Comparison of ENCODE assay signal across 8 mouse cellular contexts in the genomic region with DNA sequence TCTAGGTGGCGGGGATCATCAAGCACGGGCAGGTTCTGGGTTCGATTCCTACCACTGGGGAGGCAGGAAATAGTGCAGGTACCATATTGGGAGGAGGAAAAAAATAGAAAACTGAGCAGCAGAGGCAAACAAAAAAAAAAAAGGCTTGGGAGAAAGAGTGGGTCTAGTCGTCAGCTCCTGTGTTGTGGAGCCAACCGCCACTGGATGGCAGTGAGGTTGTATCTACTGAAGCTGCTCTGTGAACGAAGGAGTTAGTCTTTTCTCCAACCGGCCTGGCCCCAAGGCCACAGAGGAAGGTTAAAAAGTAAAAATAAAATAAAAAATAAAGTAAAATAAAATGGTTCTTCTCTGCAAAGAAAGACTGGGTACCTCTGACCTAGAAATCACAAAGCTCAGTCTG. TPM values are rescaled to one million over a fixed set of nuclear protein-coding genes. Genes with fewer than 3 reads are reported as not detected.
A peak's percentile ranks its signal among the peaks of the same experiment; 100 is the strongest.
DNase-seq lines count a peak whose midpoint lies in the region; ATAC-seq and TF ChIP-seq lines count a peak whose summit lies in the region.

No protein-coding gene starts in this region.

- ATAC-seq in heart, postnatal 0 days (ENCODE audit: insufficient read depth, low read depth), result peak; percentile 63; the same call in 1 of the 2 replicates
- no peak for ATAC-seq in embryonic facial prominence, embryonic 13.5 days (ENCODE audit: insufficient number of reproducible peaks, insufficient read depth, low FRiP score, low TSS enrichment, low read depth)
- ATAC-seq in liver, embryonic 14.5 days (ENCODE audit: insufficient read depth), result no peak

- no peaks in the 10 kb centered on the region for H3K36me3 ChIP-seq in heart, postnatal 0 days (replicated peaks; ENCODE audit: control insufficient read depth, insufficient read depth, low read length)
- H3K36me3 ChIP-seq in embryonic facial prominence, embryonic 13.5 days, result no peaks in the 10 kb centered on the region
- no peaks in the 10 kb centered on the region for H3K36me3 ChIP-seq in liver, embryonic 14.5 days (replicated peaks; ENCODE audit: control insufficient read depth, insufficient read depth, low read depth)

- H3K27me3 ChIP-seq in heart, postnatal 0 days (ENCODE audit: control insufficient read depth, insufficient read depth, low read length), result no peaks in the 10 kb centered on the region
- H3K27me3 ChIP-seq in embryonic facial prominence, embryonic 13.5 days, result no peaks in the 10 kb centered on the region
- no peaks in the 10 kb centered on the region for H3K27me3 ChIP-seq in liver, embryonic 14.5 days (ENCODE audit: control insufficient read depth, insufficient read depth, low read length)

- peak; percentile 63 for DNase-seq in heart, postnatal 0 days (ENCODE audit: low spot score)
- DNase-seq in heart, adult 8-10 months (ENCODE audit: low spot score), result no peak
- DNase-seq in right cerebral cortex, adult 18-20 months, result peak; percentile 45
- no peak for DNase-seq in right cerebral cortex, postnatal 25 days
- DNase-seq in liver, embryonic 14.5 days (ENCODE audit: low read depth in 3 of 3, low spot score in 3 of 3), result no peak
- DNase-seq in c-Kit-positive CD71-positive TER-119-positive erythroid progenitor cells, embryonic 14.5 days (ENCODE audit: low spot score), result no peak
- DNase-seq in gastrocnemius, postnatal 10 days, result no peak

- peak; percentile 64 for TF ChIP-seq CTCF in heart, postnatal 0 days (IDR thresholded peaks at IDR 0.05; ENCODE audit: low read depth)
- peak; percentile 46 for TF ChIP-seq CTCF in liver, embryonic 14.5 days (IDR thresholded peaks at IDR 0.05; ENCODE audit: low read depth)

- H3K27ac ChIP-seq in heart, postnatal 0 days (ENCODE audit: low read depth), result peak overlapping the region; percentile 6; the same call in 1 of the 2 replicates
- H3K27ac ChIP-seq in embryonic facial prominence, embryonic 13.5 days, result peak overlapping the region; percentile 73; the same call in 1 of the 2 replicates
- H3K27ac ChIP-seq in liver, embryonic 14.5 days, result no peak overlapping the region

- H3K4me3 ChIP-seq in heart, postnatal 0 days (ENCODE audit: low read depth, low read length), result no peak overlapping the region
- no peak overlapping the region for H3K4me3 ChIP-seq in embryonic facial prominence, embryonic 13.5 days
- no peak overlapping the region for H3K4me3 ChIP-seq in liver, embryonic 14.5 days (ENCODE audit: insufficient read depth in 1 of 2, low read depth in 2 of 2, low read length in 2 of 2)

- H3K4me1 ChIP-seq in heart, postnatal 0 days (ENCODE audit: control insufficient read depth, insufficient read depth), result peaks cover 34% of the 10 kb centered on the region
- peaks cover 48% of the 10 kb centered on the region for H3K4me1 ChIP-seq in embryonic facial prominence, embryonic 13.5 days
- H3K4me1 ChIP-seq in liver, embryonic 14.5 days (replicated peaks; ENCODE audit: control insufficient read depth in 2 of 2, insufficient read depth in 2 of 2, low read length in 1 of 2), result peaks cover 0 to 15% of the 10 kb centered on the region in 2 experiments; a peak in 3 of 4 replicates

- no peak for TF ChIP-seq EP300 in heart, postnatal 0 days (IDR thresholded peaks at IDR 0.05; ENCODE audit: low read depth)
- TF ChIP-seq EP300 in liver, embryonic 14.5 days (IDR thresholded peaks at IDR 0.05; ENCODE audit: low read depth), result no peak

- H3K4me2 ChIP-seq in heart, postnatal 0 days (ENCODE audit: low read depth, low read length), result no peak overlapping the region
- no peak overlapping the region for H3K4me2 ChIP-seq in embryonic facial prominence, embryonic 13.5 days
- no peak overlapping the region for H3K4me2 ChIP-seq in liver, embryonic 14.5 days (ENCODE audit: low read depth)

- no peaks in the 10 kb centered on the region for H3K9me3 ChIP-seq in heart, postnatal 0 days (replicated peaks; ENCODE audit: control insufficient read depth, low read length)
- H3K9me3 ChIP-seq in embryonic facial prominence, embryonic 13.5 days, result no peaks in the 10 kb centered on the region
- H3K9me3 ChIP-seq in liver, embryonic 14.5 days (ENCODE audit: control insufficient read depth, low read length), result no peaks in the 10 kb centered on the region

- H3K9ac ChIP-seq in heart, postnatal 0 days (replicated peaks; ENCODE audit: low read depth, low read length), result no peak overlapping the region
- H3K9ac ChIP-seq in embryonic facial prominence, embryonic 13.5 days, result no peak overlapping the region
- no peak overlapping the region for H3K9ac ChIP-seq in liver, embryonic 14.5 days (replicated peaks)

- 60% methylated on average over 7 of the region's 7 CpGs for WGBS in heart, postnatal 0 days
- 54% methylated on average over 7 of the region's 7 CpGs for WGBS in embryonic facial prominence, embryonic 13.5 days
- 66% methylated on average over 7 of the region's 7 CpGs for WGBS in liver, embryonic 14.5 days (ENCODE audit: insufficient replicate concordance)

RNA-seq across cellular contexts. Expression of a gene that starts 39.2 kb away (rescaled TPM):
- 31.6 and 33.8 TPM in 2 replicates for total RNA-seq in heart, postnatal 0 days (2014; rRNA removed; ENCODE audit: low replicate concordance)
- 13.6 and 16.3 TPM in 2 replicates for polyA plus RNA-seq in heart, postnatal 0 days (2015; fragmentation: Nextera tagmentation; extraction: Ambion mirVana)
- 100 to 1,000 TPM; 107 to 140 (median 112) TPM for total RNA-seq in heart, adult 8-10 months (2022)
- polyA plus RNA-seq in embryonic facial prominence, embryonic 13.5 days (2015; fragmentation: Nextera tagmentation; extraction: Ambion mirVana), result 38.8 and 45.0 TPM in 2 replicates
- polyA plus RNA-seq in liver, embryonic 14.5 days (2012; rRNA removed), result 6.6 and 10.3 TPM in 2 replicates
- polyA plus RNA-seq in liver, embryonic 14.5 days (2014; fragmentation: Nextera tagmentation; extraction: Ambion mirVana), result 23.7 and 25.5 TPM in 2 replicates
- total RNA-seq in gastrocnemius, postnatal 10 days (2021), result 10 to 100 TPM; 37.5 to 41.3 TPM

Comparison
In these comparisons a context has a peak if more than half of its experiments do, and no peak if none do; other contexts are left out.
1. DNase-seq: peak in heart, postnatal 0 days (single experiment) and right cerebral cortex, adult 18-20 months (single experiment); none in heart, adult 8-10 months (single experiment), right cerebral cortex, postnatal 25 days (single experiment), liver, embryonic 14.5 days (0 of 3), c-Kit-positive CD71-positive TER-119-positive erythroid progenitor cells, embryonic 14.5 days (single experiment) and gastrocnemius, postnatal 10 days (single experiment).